Mouse (Mus musculus) layer of hippocampus, postnatal 10 days (tissue): Measurements from ENCODE around the gene Ppp1r18. TPM values are rescaled to one million over a fixed set of nuclear protein-coding genes. Genes with fewer than 3 reads are reported as not detected.

Experiments used
- DNase-seq, 2 experiments: peaks; one replicate each; pipeline ENCODE4 v3.0.0; 2021; ENCODE audit warnings: low spot score in 2 of 2
- long read RNA-seq: library from polyadenylated mRNA; stranded (forward); transcript quantifications from one replicate; pipeline ENCODE4 v2.0.0, GENCODE M21; 2023
- total RNA-seq, 2 experiments: library from RNA; stranded (reverse); gene quantifications; 2 replicates each; pipeline ENCODE4 v1.2.3; 2021

Gene Ppp1r18
- 10 to 100 TPM; 15.6 to 16.3 TPM for total RNA-seq
- long read RNA-seq, transcript Ppp1r18-205 (3 exons, 3,185 nt) = major isoform, 12 of 14 reads
- long read RNA-seq, partial matches to known transcripts = 0 of 14 reads
- long read RNA-seq, other reads (novel, unspliced or antisense) = 2 of 14 reads

DNA sequence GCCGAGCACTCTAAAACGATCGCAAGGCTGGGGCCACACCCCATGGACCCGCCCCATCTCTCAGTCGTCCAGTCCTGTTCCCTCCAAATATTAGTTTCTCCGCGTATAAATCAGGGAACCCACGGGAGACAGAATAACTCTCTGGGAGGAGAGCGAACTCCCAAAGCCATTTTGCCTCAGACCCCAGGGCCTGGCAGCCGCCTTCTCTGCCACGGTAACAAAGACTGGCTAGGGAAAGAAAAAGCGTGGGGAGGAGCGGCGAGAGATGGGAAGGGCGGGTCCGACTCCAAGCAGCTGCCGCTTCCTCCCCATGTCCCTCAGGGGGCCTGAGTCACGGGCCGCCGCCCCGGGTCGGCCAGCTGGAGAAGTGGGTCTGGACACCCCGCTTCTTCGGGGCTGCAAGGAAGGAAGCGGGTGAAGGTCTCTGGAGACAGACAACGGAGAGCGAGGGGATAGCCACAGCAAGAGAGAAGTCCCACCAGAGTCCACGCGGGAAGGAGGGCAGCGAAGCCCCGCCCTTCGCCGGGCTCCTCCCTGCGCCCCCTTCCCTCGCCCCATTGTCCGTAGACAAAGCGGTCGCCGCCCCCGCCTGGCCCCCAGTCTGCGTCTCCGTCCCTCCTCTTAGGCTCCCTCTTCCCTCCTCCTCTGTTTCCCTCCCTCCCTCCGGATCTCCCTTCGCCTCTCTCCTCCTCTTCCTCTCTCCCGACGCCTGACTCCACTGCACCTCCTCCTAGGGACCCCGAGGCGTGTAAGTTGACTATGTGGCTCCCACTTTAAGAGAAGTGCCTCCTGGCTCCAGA, at the start of gene Ppp1r18:
Gene Ppp1r18, plus strand, starts transcription at position 113 of the 800 bp plus-strand sequence.
- DNase-seq = peak; percentile 58 to 61

DNA sequence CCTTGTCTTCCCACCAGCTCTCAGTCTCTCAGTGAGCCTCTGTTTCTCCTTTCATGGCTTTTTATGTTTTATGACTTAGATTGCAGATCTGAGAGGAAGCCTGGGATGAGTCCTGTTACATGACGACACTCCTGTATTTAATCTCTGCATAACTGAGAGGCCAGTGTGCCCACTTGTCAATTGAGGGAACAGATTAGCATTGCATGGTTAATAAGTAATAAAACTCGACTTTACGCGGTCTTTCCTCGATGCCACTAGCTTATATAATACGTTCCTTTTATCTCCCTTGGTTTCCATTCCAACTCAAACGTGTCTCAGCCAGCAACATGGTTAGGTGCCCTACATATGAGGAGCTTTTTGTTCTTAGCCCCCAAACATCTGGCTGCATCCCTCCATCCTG, 49.6 kb upstream of the Ppp1r18 start:
- DNase-seq = no peak

DNA sequence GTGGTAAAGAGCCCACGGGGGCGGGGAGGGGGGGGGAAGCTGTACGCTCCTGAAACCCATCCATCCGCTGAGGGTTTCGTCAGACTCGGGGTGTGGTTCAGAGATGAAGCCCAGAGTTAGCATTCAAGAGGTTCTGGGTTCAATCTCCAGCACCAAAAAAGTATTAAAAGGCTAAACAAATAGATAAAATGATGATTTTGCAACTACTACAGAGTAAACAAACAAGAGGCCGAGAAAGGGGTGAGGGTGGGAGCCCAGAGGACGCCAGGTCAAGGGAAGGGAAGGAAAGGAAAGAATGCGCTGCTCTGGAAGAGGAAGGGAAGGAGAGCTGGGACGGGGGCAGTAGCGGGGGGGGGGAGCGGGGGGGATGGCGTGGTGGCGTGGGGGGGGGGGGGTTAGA, 48.7 kb upstream of the Ppp1r18 start:
- no peak for DNase-seq

DNA sequence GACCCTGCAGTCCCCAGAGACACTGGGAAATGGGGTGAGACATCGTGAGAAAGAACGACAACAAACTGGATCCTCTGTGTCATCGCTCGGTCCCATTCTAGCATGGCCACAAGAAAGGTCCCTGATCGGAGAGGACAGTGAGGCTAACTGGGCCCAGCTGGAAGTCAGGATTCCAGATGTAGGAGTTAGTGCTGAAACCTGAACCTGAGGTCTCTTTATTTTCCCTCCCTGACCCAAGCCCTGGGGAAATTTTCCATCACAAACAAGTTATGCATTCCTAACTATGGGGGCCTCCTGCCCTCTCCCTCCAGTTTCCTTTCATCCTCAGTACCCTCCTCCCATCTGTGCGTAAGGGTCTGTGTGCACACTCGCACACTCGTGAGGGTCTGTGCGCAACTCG, 48.2 kb upstream of the Ppp1r18 start:
- DNase-seq = no peak

DNA sequence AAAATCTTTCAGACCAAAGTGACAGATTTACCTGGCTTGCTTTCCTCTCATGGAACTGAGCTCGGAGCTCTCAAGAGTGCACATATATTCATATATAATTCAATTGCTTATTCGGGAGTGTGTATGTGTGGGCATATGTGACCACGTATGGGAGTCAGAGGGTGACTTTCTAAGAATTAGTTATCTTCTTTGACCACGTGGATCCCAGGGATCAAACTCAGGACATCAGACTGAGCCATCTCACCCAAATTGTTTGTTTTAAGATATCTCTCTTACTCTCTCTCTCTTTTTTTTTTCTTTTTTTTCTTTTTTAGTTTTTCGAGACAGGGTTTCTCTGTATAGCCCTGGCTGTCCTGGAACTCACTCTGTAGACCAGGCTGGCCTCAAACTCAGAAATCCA, 45.3 kb upstream of the Ppp1r18 start:
- no peak for DNase-seq

DNA sequence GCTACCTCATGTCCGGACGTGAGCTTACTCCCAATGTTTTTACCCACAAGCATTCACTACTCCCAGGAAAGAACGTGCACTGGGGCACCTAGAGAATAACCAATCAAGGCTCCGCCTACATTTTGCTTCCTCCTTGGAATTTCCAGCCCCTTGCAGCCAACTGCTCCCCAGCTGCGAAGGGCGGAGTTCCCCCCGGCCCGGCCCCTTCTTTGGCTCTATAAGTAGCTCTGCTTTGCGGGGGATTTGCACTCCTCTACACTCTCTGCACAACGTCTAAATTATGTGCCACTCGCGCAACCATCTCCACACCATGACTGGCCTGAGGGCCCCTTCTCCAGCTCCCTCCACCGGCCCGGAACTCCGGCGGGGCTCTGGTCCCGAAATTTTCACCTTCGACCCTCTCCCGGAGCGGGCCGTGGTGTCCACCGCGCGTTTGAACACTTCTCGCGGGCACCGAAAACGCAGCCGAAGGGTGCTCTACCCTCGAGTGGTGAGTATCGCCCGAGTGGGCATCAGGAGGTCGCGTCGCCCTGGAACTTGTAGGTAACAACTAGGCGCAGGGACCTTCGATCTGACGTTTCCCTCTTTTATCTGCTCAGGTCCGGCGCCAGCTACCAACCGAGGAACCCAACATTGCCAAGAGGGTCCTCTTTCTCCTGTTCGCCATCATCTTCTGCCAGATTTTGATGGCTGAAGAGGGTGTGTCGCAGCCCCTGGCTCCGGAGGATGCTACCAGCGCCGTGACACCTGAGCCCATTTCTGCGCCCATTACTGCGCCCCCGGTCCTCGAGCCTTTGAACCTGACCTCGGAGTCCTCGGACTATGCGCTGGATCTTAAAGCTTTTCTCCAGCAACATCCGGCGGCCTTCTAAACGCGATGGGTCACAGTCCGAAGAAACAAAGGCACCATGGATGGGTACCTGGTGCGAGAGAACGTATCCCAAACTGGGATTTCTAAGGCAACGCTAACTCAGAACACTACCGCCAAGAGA, 43.7 kb upstream of the Ppp1r18 start, which contains the start of gene Ier3:
Gene Ier3, plus strand, starts transcription at position 246 of the 992 bp plus-strand sequence.
- peak; percentile 59 to 66 for DNase-seq

DNA sequence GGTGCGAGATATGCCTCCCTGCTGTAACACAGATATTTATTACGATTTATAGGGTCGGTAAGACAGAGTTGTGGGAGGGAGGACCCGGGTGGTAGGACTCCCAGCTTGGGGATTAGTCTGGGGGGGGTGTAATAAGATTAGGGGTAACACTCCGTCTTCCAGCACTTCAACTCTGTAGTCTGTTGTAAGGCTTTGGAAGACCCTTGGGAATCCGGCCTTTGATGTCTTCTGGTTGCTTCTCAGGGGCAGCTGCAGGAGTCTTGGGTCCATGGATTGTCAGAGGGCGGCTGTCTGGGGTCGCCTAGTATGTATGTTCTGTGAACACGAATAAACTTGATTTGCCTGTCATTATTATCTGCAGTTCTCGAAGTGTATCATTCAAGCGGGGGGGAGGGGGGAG, 42.8 kb upstream of the Ppp1r18 start:
- no peak for DNase-seq

DNA sequence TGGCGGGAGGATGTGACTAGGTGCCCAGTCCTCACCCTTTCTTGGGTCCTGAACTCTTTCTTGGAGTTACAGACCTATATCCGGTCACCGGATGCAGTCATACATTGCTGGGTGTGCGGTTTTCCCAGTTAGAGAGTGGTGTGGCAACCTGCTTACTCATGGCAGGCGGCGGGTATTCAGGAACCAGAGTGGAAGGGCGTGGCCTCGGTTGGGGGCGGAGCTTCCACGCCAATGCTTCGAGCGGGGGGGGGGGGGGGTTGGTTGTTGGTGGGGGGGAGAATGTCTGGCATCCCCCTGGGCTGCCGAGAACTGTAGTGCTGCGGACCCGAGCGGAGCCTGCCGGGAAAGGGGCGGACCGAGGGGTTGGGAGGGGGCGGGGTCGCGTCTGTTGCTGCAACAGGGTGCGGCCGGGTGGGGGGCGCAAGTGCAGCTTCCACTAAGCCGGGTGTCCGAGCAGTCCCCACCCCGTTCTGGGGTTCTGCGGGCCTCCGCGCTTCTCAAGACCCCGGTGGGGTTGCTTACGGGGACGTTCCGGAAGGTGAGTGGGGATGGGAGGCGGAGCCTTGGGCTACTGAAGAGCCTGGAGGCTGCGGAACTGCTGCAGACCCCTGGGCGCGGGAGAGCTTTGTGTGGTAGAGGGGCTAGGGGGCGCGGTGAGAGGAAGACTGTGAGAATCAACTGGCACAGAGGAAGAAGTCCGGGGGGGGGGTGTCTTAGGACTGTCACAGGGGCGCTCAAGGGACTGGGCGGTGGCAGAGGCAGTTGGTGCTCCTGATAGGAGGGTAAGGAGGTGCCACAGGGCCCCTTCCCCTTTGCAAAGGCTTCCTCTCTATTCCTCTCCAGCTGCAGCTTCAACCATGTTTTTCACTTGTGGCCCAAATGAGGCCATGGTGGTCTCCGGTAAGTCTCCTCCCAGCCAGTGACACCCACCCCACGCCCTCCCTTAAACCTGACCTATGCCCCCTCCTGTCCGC, 42.1 kb upstream of the Ppp1r18 start, which contains the start of gene Flot1:
Gene Flot1, plus strand, starts transcription at position 267 of the 974 bp plus-strand sequence.
- peak; percentile 71 to 83 for DNase-seq

DNA sequence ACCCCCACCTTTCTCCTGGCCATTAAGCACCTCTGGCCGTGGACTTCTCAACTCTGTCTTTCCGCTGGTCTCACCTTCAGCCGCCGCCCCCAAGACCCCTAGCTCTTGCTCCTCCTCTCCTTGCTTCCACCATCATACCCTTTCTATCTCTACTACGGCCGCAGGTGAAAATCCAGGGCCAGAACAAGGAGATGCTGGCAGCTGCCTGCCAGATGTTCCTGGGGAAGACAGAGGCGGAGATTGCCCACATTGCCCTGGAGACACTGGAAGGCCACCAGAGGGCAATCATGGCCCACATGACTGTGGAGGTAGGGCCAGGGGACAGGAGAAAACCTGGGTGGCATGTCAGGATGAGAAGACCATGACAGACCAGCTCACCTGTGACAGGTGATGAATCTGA, 41.0 kb upstream of the Ppp1r18 start:
- no peak for DNase-seq

DNA sequence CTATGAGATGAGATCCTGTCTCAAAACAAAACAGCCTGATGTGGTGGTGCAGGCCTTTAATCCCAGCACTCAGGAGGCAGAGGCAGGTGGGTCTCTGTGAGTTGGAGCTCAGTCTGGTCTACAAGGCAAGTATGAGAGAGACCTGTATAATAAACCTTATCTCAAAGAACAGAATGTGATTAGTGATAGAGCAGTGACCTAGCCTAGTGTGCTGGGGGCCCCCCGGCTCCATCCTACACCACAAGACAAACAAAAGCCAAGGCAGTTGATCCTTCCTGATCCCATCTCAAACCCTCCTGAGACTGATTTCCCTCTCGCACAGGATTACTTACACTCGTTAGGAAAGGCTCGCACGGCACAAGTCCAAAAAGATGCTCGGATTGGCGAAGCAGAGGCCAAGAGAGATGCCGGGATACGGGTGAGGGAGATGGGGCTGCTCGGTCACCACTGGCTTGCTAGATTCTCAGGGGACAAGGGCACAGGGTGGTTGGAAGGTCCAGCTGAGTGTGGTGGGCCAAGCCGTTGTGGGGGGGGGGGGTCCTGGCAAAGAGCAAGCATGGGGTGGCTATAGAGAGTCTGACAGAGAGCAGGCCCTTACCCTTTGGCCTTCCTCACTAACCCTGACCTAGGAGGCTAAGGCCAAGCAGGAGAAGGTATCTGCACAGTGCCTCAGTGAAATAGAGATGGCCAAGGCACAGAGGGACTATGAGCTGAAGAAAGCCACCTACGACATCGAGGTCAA, 40.1 kb upstream of the Ppp1r18 start:
- no peak for DNase-seq

DNA sequence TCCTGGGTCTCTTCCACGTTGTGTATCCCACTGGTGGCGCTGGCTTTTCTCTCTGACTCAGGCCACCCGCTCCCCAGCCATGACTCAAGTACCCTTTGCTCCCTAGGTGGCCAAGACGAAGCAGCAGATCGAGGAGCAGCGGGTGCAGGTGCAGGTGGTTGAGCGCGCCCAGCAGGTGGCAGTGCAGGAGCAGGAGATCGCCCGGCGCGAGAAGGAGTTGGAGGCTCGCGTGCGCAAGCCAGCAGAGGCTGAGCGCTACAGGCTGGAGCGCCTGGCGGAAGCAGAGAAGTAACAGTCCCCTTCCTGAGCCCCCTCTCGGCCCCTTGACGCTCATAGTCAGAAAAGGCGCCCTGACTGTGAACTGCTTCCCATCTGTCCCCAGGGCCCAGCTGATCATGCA, 35.7 kb upstream of the Ppp1r18 start:
- peak; percentile 80 to 85 for DNase-seq

DNA sequence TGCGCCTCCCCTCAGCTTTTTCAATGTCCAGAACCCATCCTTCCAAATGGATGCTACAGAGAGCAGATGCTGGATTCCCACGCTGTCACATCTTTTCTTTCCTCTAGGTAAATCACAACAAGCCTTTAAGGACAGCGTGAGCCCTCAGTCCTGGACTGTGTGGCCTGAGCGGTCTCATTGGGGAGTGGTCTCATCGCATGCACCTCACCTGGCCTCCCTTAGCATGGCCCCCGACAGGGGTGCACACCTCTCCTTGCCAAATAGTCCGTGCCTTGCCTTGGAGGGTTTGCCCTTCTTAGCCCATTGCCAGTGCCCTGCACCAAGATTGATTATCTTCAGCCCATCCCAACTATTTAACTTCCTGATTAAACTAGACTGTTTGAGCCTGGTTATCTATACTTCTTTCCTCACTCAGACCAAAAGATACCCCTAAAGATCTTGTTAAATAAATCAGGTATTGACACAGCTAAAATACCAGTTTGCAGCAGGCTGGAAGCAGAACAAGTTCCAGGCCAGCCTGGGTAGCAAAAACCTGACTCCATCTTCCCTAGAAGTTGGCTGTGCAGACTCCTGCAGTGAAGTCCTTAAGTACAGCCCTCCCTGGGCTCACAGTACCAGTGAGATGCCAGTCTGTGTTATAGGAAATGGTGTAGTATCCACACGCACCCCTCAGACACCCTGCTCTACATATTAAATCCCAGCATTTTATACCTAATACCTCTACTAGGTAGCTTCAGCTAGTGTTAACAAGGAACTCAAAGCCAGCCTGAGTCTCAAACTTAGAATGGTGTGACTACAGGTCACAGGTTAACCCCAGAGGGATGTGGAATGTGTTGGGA, 32.8 kb upstream of the Ppp1r18 start:
- DNase-seq = no peak

DNA sequence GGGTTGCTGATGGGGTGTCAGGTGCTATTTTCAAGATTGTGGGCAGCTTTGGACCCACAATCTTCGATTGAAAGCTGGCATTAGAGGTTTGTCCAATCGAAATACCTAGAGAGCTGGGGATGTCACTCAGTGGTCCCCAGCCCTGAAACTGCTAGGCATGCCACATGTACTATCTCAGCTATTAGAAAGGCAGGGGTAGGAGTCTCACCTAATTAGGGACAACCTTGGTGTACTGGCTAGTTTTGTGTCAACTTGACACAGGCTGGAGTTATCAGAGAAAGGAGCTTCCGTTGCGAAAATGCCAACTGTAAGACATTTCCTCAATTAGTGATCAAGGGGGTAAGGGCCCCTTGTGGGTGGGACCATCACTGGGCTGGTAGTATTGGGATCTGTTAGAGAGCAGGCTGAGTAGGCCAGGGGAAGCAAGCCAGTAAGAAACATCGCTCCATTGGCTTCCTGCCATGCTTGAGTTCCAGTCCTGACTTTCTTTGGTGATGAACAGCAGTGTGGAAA, 32.1 kb upstream of the Ppp1r18 start:
- peak; percentile 28 to 43 for DNase-seq

DNA sequence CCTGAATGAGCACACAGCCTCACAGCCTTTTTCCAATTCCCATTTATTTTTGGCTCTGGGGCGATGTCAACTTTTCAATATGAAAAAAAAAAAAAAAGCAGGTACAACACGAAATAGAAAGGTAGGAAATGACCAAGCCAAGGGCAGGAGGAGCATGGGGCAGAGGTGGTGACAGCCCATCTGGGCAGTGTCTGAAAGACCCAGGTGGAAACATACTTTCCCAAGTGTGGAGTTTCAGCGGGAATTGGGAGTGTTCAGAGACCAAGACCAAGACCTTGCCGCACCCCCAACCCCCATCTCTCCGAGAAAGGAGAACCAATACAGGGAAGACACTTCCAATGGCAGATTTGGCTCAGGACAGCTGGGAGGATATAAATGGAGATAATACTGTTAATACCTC, 31.5 kb upstream of the Ppp1r18 start:
- no peak for DNase-seq

DNA sequence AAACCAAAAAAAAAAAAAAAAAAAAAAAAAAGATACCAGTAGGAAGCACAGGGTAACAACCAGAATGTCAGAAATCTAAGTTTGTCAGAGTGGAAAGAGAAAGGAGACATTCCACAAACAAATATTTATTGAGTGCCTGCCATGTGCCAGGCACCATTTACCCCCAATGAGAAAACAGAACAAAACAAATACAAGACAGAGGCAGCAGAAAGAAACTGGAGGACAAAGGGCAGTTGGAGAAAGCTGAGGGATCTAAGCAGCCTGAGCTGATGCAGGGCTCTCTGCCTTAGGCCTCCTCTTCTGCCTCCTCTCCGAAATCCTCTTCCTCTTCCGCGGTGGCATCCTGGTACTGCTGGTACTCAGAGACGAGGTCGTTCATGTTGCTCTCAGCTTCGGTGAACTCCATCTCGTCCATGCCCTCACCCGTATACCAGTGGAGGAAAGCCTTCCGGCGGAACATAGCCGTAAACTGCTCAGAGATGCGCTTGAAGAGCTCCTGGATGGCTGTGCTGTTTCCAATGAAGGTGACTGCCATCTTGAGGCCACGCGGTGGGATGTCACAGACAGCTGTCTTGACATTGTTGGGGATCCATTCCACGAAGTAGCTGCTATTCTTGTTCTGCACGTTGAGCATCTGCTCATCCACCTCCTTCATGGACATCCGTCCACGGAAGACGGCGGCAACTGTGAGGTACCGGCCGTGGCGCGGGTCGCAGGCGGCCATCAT, 30.5 kb upstream of the Ppp1r18 start:
- peak in 1 of 2 experiments; percentile 41 for DNase-seq

DNA sequence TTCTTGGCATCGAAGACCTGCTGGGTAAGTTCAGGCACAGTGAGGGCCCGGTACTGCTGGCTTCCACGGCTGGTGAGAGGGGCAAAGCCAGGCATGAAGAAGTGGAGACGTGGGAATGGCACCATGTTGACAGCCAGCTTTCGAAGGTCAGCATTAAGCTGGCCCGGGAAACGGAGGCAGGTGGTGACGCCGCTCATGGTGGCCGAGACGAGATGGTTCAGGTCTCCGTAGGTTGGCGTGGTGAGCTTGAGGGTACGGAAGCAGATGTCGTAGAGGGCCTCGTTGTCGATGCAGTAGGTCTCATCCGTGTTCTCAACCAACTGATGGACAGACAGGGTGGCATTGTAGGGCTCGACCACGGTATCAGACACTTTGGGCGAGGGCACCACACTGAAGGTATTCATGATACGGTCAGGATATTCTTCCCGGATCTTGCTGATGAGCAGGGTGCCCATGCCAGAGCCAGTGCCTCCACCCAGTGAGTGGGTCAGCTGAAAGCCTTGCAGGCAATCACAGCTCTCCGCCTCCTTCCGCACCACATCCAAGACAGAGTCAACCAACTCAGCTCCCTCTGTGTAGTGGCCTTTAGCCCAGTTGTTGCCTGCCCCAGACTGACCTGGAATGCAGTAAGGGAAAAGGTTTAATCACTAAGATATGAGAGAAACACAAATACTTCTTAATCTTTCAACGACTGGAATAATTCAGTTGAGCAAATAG, 29.8 kb upstream of the Ppp1r18 start:
- DNase-seq = peak in 1 of 2 experiments; percentile 47
